Mouse (Mus musculus) embryonic facial prominence, embryonic 13.5 days (tissue): ENCODE measurements around the gene Kank2. TPM values are rescaled to one million over a fixed set of nuclear protein-coding genes. Genes with fewer than 3 reads are reported as not detected.

Source experiments
- ATAC-seq: fragments of 200-750 bp; cut with Nextera tagmentation; 2 replicates; pipeline ENCODE4 v1.8.0; 2017; ENCODE audit warnings: low read depth; ENCODE audit not compliant: insufficient number of reproducible peaks, insufficient read depth, low FRiP score, low TSS enrichment
- H3K27ac ChIP-seq: fragments of 300-500 bp; sonication (generic); 2 replicates; pipeline ENCODE4 v1.5.1; 2015; ENCODE audit warnings: moderate library complexity, mild to moderate bottlenecking, inconsistent platforms
- H3K27me3 ChIP-seq: fragments of 300-500 bp; sonication (generic); 2 replicates; pipeline ENCODE4 v1.6.1; 2015; ENCODE audit warnings: mild to moderate bottlenecking, inconsistent platforms
- H3K36me3 ChIP-seq: fragments of 300-500 bp; sonication (generic); 2 replicates; pipeline ENCODE4 v1.6.1; 2015; ENCODE audit warnings: mild to moderate bottlenecking, inconsistent platforms
- H3K4me1 ChIP-seq: fragments of 300-500 bp; sonication (generic); 2 replicates; pipeline ENCODE4 v1.6.1; 2015; ENCODE audit warnings: inconsistent platforms
- H3K4me2 ChIP-seq: fragments of 300-500 bp; sonication (generic); 2 replicates; pipeline ENCODE4 v1.6.1; 2015; ENCODE audit warnings: moderate library complexity, mild to moderate bottlenecking, inconsistent platforms
- H3K4me3 ChIP-seq: fragments of 300-500 bp; sonication (generic); 2 replicates; pipeline ENCODE4 v1.5.1; 2015; ENCODE audit warnings: mild to moderate bottlenecking, inconsistent platforms
- H3K9ac ChIP-seq: fragments of 300-500 bp; sonication (generic); 2 replicates; pipeline ENCODE4 v1.6.1; 2015; ENCODE audit warnings: mild to moderate bottlenecking, inconsistent platforms
- H3K9me3 ChIP-seq: fragments of 300-500 bp; sonication (generic); 2 replicates; pipeline ENCODE4 v1.6.1; 2016; ENCODE audit warnings: inconsistent platforms
- WGBS: fragments of 180-500 bp; shearing (Covaris S2); methylation state at CpG from one replicate; pipeline ENCODE4 v1.1.7; 2015; ENCODE audit warnings: mixed read lengths; 5-methylcytosine and 5-hydroxymethylcytosine counted together
- polyA plus RNA-seq: library from polyadenylated mRNA; unstranded; fragments of >200 nt; fragmentation: Nextera tagmentation; extraction: Ambion mirVana; gene quantifications from 2 replicates; pipeline ENCODE4 v1.2.1, GENCODE M21; 2015

Kank2 gene
- polyA plus RNA-seq, 1 experiment from 2014 or later: 22.6 TPM

- H3K36me3 ChIP-seq: peaks cover 29% of the 10 kb centered on the region
- no peaks in the 10 kb centered on the region for H3K9me3 ChIP-seq
- H3K9ac ChIP-seq: peak overlapping the region; percentile 81
- ATAC-seq: no peak
- peak overlapping the region; percentile 85 for H3K4me3 ChIP-seq
- H3K27ac ChIP-seq: 0 out of 2 replicates have a peak overlapping the region, but pooled peaks have one; percentile 60
- peaks cover 21% of the 10 kb centered on the region for H3K4me1 ChIP-seq
- WGBS: 57% methylated on average over 14 of the region's 14 CpGs
- H3K27me3 ChIP-seq: no peaks in the 10 kb centered on the region
- peak overlapping the region; percentile 80 for H3K4me2 ChIP-seq
Observed at GRCm38 (mm10) chr9:21758576-21759529, 39.7 kb downstream of the Kank2 start.

- Histone ChIP-seq H3K4me2 (no peak overlapping the region), H3K36me3 (peaks cover 38% of the 10 kb centered on the region), H3K9ac (no peak overlapping the region), H3K27me3 (no peaks in the 10 kb centered on the region), H3K9me3 (no peaks in the 10 kb centered on the region), H3K27ac (no peak overlapping the region; the same call in 1 of the 2 replicates), H3K4me1 (peaks cover 26% of the 10 kb centered on the region), H3K4me3 (no peak overlapping the region)
- WGBS: 79% methylated on average over 13 of the region's 13 CpGs
- ATAC-seq: no peak
Observed at GRCm38 (mm10) chr9:21754516-21755321, 43.8 kb downstream of the Kank2 start.

GRCm38 (mm10) chr9:21754003-21754402 lies 44.5 kb downstream of the Kank2 start:
- H3K27ac ChIP-seq: no peak overlapping the region
- H3K4me3 ChIP-seq: no peak overlapping the region
- H3K9me3 ChIP-seq: no peaks in the 10 kb centered on the region
- peaks cover 20% of the 10 kb centered on the region for H3K4me1 ChIP-seq
- H3K9ac ChIP-seq: no peak overlapping the region
- H3K4me2 ChIP-seq: no peak overlapping the region
- peaks cover 45% of the 10 kb centered on the region for H3K36me3 ChIP-seq
- WGBS: 89% methylated on average over 2 of the region's 2 CpGs
- no peaks in the 10 kb centered on the region for H3K27me3 ChIP-seq
- no peak for ATAC-seq

- Histone ChIP-seq H3K4me2 (no peak overlapping the region), H3K9me3 (no peaks in the 10 kb centered on the region), H3K36me3 (peaks cover 59% of the 10 kb centered on the region), H3K27me3 (no peaks in the 10 kb centered on the region), H3K27ac (peak overlapping the region; percentile 78), H3K4me1 (peaks cover 13% of the 10 kb centered on the region), H3K9ac (peak overlapping the region; percentile 33; the same call in 1 of the 2 replicates), H3K4me3 (no peak overlapping the region)
- peak; percentile 38 for ATAC-seq
- 38% methylated on average over 10 of the region's 10 CpGs for WGBS
Observed at GRCm38 (mm10) chr9:21752252-21752792, 46.2 kb downstream of the Kank2 start.

GRCm38 (mm10) chr9:21751347-21751746 lies 47.2 kb downstream of the Kank2 start:
- peaks cover 13% of the 10 kb centered on the region for H3K4me1 ChIP-seq
- no peak for ATAC-seq
- H3K9ac ChIP-seq: no peak overlapping the region
- peaks cover 59% of the 10 kb centered on the region for H3K36me3 ChIP-seq
- peak overlapping the region; percentile 78; the same call in 1 of the 2 replicates for H3K27ac ChIP-seq
- no peak overlapping the region for H3K4me3 ChIP-seq
- WGBS: 76% methylated on average over 6 of the region's 6 CpGs
- no peaks in the 10 kb centered on the region for H3K9me3 ChIP-seq
- H3K4me2 ChIP-seq: no peak overlapping the region
- H3K27me3 ChIP-seq: no peaks in the 10 kb centered on the region

GRCm38 (mm10) chr9:21750370-21750769 lies 48.2 kb downstream of the Kank2 start:
- Histone ChIP-seq H3K9me3 (no peaks in the 10 kb centered on the region), H3K9ac (no peak overlapping the region), H3K4me3 (no peak overlapping the region), H3K4me1 (peaks cover 13% of the 10 kb centered on the region), H3K27me3 (no peaks in the 10 kb centered on the region), H3K36me3 (peaks cover 61% of the 10 kb centered on the region), H3K27ac (no peak overlapping the region), H3K4me2 (no peak overlapping the region)
- ATAC-seq: no peak
- 65% methylated on average over 3 of the region's 3 CpGs for WGBS

GRCm38 (mm10) chr9:21749382-21750118 lies 49.0 kb downstream of the Kank2 start:
- no peak overlapping the region; the same call in 1 of the 2 replicates for H3K27ac ChIP-seq
- WGBS: 78% methylated on average over 6 of the region's 6 CpGs

GRCm38 (mm10) chr9:21748491-21748890 lies 50.1 kb downstream of the Kank2 start:
- no peak overlapping the region; the same call in 1 of the 2 replicates for H3K27ac ChIP-seq
- no peak overlapping the region for H3K9ac ChIP-seq
- peaks cover 9% of the 10 kb centered on the region for H3K4me1 ChIP-seq
- no peaks in the 10 kb centered on the region for H3K9me3 ChIP-seq
- ATAC-seq: no peak
- H3K4me2 ChIP-seq: no peak overlapping the region
- H3K36me3 ChIP-seq: peaks cover 71% of the 10 kb centered on the region
- 87% methylated on average over 10 of the region's 10 CpGs for WGBS
- H3K27me3 ChIP-seq: no peaks in the 10 kb centered on the region
- no peak overlapping the region for H3K4me3 ChIP-seq

More at GRCm38 (mm10) chr9:21749382-21750118, 49.0 kb downstream of the Kank2 start:
- peaks cover 13% of the 10 kb centered on the region for H3K4me1 ChIP-seq
- no peak for ATAC-seq
- no peak overlapping the region for H3K9ac ChIP-seq
- no peaks in the 10 kb centered on the region for H3K27me3 ChIP-seq
- peaks cover 67% of the 10 kb centered on the region for H3K36me3 ChIP-seq
- no peaks in the 10 kb centered on the region for H3K9me3 ChIP-seq
- no peak overlapping the region for H3K4me2 ChIP-seq
- H3K4me3 ChIP-seq: no peak overlapping the region

GRCm38 (mm10) chr9:21748033-21748432 lies 50.5 kb downstream of the Kank2 start:
- WGBS: 79% methylated on average over 7 of the region's 7 CpGs
- H3K4me2 ChIP-seq: no peak overlapping the region
- H3K4me3 ChIP-seq: no peak overlapping the region
- no peak overlapping the region for H3K9ac ChIP-seq
- no peak for ATAC-seq
- H3K27ac ChIP-seq: no peak overlapping the region
- no peaks in the 10 kb centered on the region for H3K9me3 ChIP-seq
- H3K27me3 ChIP-seq: no peaks in the 10 kb centered on the region
- peaks cover 9% of the 10 kb centered on the region for H3K4me1 ChIP-seq
- H3K36me3 ChIP-seq: peaks cover 72% of the 10 kb centered on the region

GRCm38 (mm10) chr9:21747238-21747774 lies 51.2 kb downstream of the Kank2 start:
- no peak overlapping the region for H3K4me2 ChIP-seq
- peaks cover 6% of the 10 kb centered on the region for H3K4me1 ChIP-seq
- 88% methylated on average over 3 of the region's 3 CpGs for WGBS
- H3K9ac ChIP-seq: no peak overlapping the region
- H3K27ac ChIP-seq: no peak overlapping the region
- no peak for ATAC-seq
- H3K36me3 ChIP-seq: peaks cover 79% of the 10 kb centered on the region
- H3K4me3 ChIP-seq: no peak overlapping the region
- H3K9me3 ChIP-seq: no peaks in the 10 kb centered on the region
- H3K27me3 ChIP-seq: no peaks in the 10 kb centered on the region
